ENCODE assay signal across 13 mouse cellular contexts in genomic region chr17:75033872-75034615, GRCm38 (mm10).
"Had no signal": no experiment of that assay in that cellular context is flagged by ENCODE, and none has a peak within 500 bp of the region (broad histone marks: within the 10 kb centered on the region; RNA-seq: fewer than 3 reads in every experiment).

No protein-coding gene starts in this region.

- H3K36me3 ChIP-seq: intestine, embryonic 15.5 days; limb, embryonic 10.5 days; liver, embryonic 15.5 days; midbrain, embryonic 15.5 days; neural tube, embryonic 12.5 days had no signal

- H3K27me3 ChIP-seq: intestine, embryonic 15.5 days; liver, embryonic 15.5 days; megakaryocyte, embryonic 14.5 days; midbrain, embryonic 15.5 days; neural tube, embryonic 12.5 days had no signal

- ATAC-seq: intestine, embryonic 15.5 days; midbrain, embryonic 15.5 days had no signal

- H3K4me2 ChIP-seq: intestine, embryonic 15.5 days; liver, embryonic 11.5 days; liver, embryonic 15.5 days; midbrain, embryonic 11.5 days; midbrain, embryonic 15.5 days; neural tube, embryonic 12.5 days had no signal

- H3K4me1 ChIP-seq: intestine, embryonic 15.5 days; liver, embryonic 15.5 days; midbrain, embryonic 15.5 days; neural tube, embryonic 12.5 days had no signal

- H3K9ac ChIP-seq: intestine, embryonic 15.5 days; liver, embryonic 15.5 days; midbrain, embryonic 15.5 days; neural tube, embryonic 12.5 days had no signal

- H3K27ac ChIP-seq: intestine, embryonic 15.5 days; layer of hippocampus, adult 2 months; limb, embryonic 10.5 days; liver, embryonic 15.5 days; macrophage; midbrain, embryonic 15.5 days; neural tube, embryonic 12.5 days had no signal

- DNase-seq: kidney, postnatal 10 days; thymus, adult 18-20 months; thymus, postnatal 14 days had no signal

- H3K4me3 ChIP-seq: intestine, embryonic 15.5 days; layer of hippocampus, adult 2 months; limb, embryonic 10.5 days; liver, embryonic 15.5 days; megakaryocyte, embryonic 14.5 days; midbrain, embryonic 15.5 days; neural tube, embryonic 12.5 days had no signal

- H3K9me3 ChIP-seq: intestine, embryonic 15.5 days; limb, embryonic 10.5 days; liver, embryonic 15.5 days; megakaryocyte, embryonic 14.5 days; midbrain, embryonic 15.5 days; neural tube, embryonic 12.5 days had no signal
